Mouse (Mus musculus): ENCODE measurements around the gene Vps29. TPM values are rescaled to one million over a fixed set of nuclear protein-coding genes. Genes with fewer than 3 reads are reported as not detected.

The Vps29 gene
- polyA plus RNA-seq, 1 experiment = 32.0 TPM

GRCm38 (mm10) chr5:122397495-122397894, 43.3 kb downstream of the Vps29 start:
- TF ChIP-seq CTCF (IDR thresholded peaks at IDR 0.05; ENCODE audit: control insufficient read depth, insufficient read depth, low read length) (no peak), POLR2A (IDR thresholded peaks at IDR 0.05; ENCODE audit: borderline replicate concordance, control insufficient read depth, low read depth, low read length) (no peak)
- Histone ChIP-seq H3K4me3 (replicated peaks; ENCODE audit: control insufficient read depth, low read depth, low read length) (no peak overlapping the region), H3K27ac (ENCODE audit: control insufficient read depth, insufficient read depth, low read depth, low read length, poor library complexity) (no peak overlapping the region; the same call in 1 of the 2 replicates), H3K4me1 (ENCODE audit: control insufficient read depth, insufficient read depth, low read length) (peaks cover 9% of the 10 kb centered on the region; the same call in 1 of the 2 replicates)
- WGBS = 51% methylated on average over 8 of the region's 8 CpGs

GRCm38 (mm10) chr5:122399871-122400270, 45.7 kb downstream of the Vps29 start:
- Histone ChIP-seq H3K4me1 (ENCODE audit: control insufficient read depth, insufficient read depth, low read length) (peaks cover 9% of the 10 kb centered on the region; the same call in 1 of the 2 replicates), H3K27ac (ENCODE audit: control insufficient read depth, insufficient read depth, low read depth, low read length, poor library complexity) (no peak overlapping the region), H3K4me3 (replicated peaks; ENCODE audit: control insufficient read depth, low read depth, low read length) (no peak overlapping the region)
- no peak for TF ChIP-seq POLR2A (IDR thresholded peaks at IDR 0.05; ENCODE audit: borderline replicate concordance, control insufficient read depth, low read depth, low read length)
- no peak for TF ChIP-seq CTCF (IDR thresholded peaks at IDR 0.05; ENCODE audit: control insufficient read depth, insufficient read depth, low read length)
- 72% methylated on average over 8 of the region's 8 CpGs for WGBS

GRCm38 (mm10) chr5:122400628-122401302, 46.6 kb downstream of the Vps29 start:
- no peak for TF ChIP-seq CTCF (IDR thresholded peaks at IDR 0.05; ENCODE audit: control insufficient read depth, insufficient read depth, low read length)
- TF ChIP-seq POLR2A (IDR thresholded peaks at IDR 0.05; ENCODE audit: borderline replicate concordance, control insufficient read depth, low read depth, low read length) = no peak
- Histone ChIP-seq H3K4me3 (replicated peaks; ENCODE audit: control insufficient read depth, low read depth, low read length) (no peak overlapping the region), H3K27ac (ENCODE audit: control insufficient read depth, insufficient read depth, low read depth, low read length, poor library complexity) (no peak overlapping the region), H3K4me1 (ENCODE audit: control insufficient read depth, insufficient read depth, low read length) (peaks cover 6% of the 10 kb centered on the region; the same call in 1 of the 2 replicates)
- WGBS = 41% methylated on average over 18 of the region's 18 CpGs

GRCm38 (mm10) chr5:122401303-122401640, 47.1 kb downstream of the Vps29 start:
- Histone ChIP-seq H3K4me1 (ENCODE audit: control insufficient read depth, insufficient read depth, low read length) (peaks cover 6% of the 10 kb centered on the region; the same call in 1 of the 2 replicates), H3K27ac (ENCODE audit: control insufficient read depth, insufficient read depth, low read depth, low read length, poor library complexity) (no peak overlapping the region), H3K4me3 (replicated peaks; ENCODE audit: control insufficient read depth, low read depth, low read length) (no peak overlapping the region)
- peak; percentile 90 for TF ChIP-seq CTCF (IDR thresholded peaks at IDR 0.05; ENCODE audit: control insufficient read depth, insufficient read depth, low read length)
- no peak for TF ChIP-seq POLR2A (IDR thresholded peaks at IDR 0.05; ENCODE audit: borderline replicate concordance, control insufficient read depth, low read depth, low read length)
- WGBS = 26% methylated on average over 8 of the region's 8 CpGs

GRCm38 (mm10) chr5:122402160-122402559, 48.0 kb downstream of the Vps29 start:
- 92% methylated on average over 13 of the region's 13 CpGs for WGBS
- no peak for TF ChIP-seq CTCF (IDR thresholded peaks at IDR 0.05; ENCODE audit: control insufficient read depth, insufficient read depth, low read length)
- TF ChIP-seq POLR2A (IDR thresholded peaks at IDR 0.05; ENCODE audit: borderline replicate concordance, control insufficient read depth, low read depth, low read length) = no peak
- Histone ChIP-seq H3K4me3 (replicated peaks; ENCODE audit: control insufficient read depth, low read depth, low read length) (no peak overlapping the region), H3K27ac (ENCODE audit: control insufficient read depth, insufficient read depth, low read depth, low read length, poor library complexity) (no peak overlapping the region), H3K4me1 (ENCODE audit: control insufficient read depth, insufficient read depth, low read length) (peaks cover 2% of the 10 kb centered on the region; the same call in 1 of the 2 replicates)

GRCm38 (mm10) chr5:122402772-122403171, 48.6 kb downstream of the Vps29 start:
- Histone ChIP-seq H3K27ac (ENCODE audit: control insufficient read depth, insufficient read depth, low read depth, low read length, poor library complexity) (no peak overlapping the region), H3K4me3 (replicated peaks; ENCODE audit: control insufficient read depth, low read depth, low read length) (no peak overlapping the region), H3K4me1 (ENCODE audit: control insufficient read depth, insufficient read depth, low read length) (peaks cover 2% of the 10 kb centered on the region; the same call in 1 of the 2 replicates)
- WGBS = 80% methylated on average over 5 of the region's 5 CpGs
- TF ChIP-seq POLR2A (IDR thresholded peaks at IDR 0.05; ENCODE audit: borderline replicate concordance, control insufficient read depth, low read depth, low read length) (no peak), CTCF (IDR thresholded peaks at IDR 0.05; ENCODE audit: control insufficient read depth, insufficient read depth, low read length) (no peak)

- TF ChIP-seq POLR2A (IDR thresholded peaks at IDR 0.05; ENCODE audit: borderline replicate concordance, control insufficient read depth, low read depth, low read length) (no peak), CTCF (IDR thresholded peaks at IDR 0.05; ENCODE audit: control insufficient read depth, insufficient read depth, low read length) (no peak)
- 92% methylated on average over 12 of the region's 12 CpGs for WGBS
- no peak overlapping the region for H3K4me3 ChIP-seq (replicated peaks; ENCODE audit: control insufficient read depth, low read depth, low read length)
- no peaks in the 10 kb centered on the region; the same call in 1 of the 2 replicates for H3K4me1 ChIP-seq (ENCODE audit: control insufficient read depth, insufficient read depth, low read length)
- no peak overlapping the region for H3K27ac ChIP-seq (ENCODE audit: control insufficient read depth, insufficient read depth, low read depth, low read length, poor library complexity)
Observed at GRCm38 (mm10) chr5:122403362-122403761, 49.2 kb downstream of the Vps29 start.

GRCm38 (mm10) chr5:122405537-122405936, 51.4 kb downstream of the Vps29 start:
- WGBS = 95% methylated on average over 10 of the region's 10 CpGs
- Histone ChIP-seq H3K27ac (ENCODE audit: control insufficient read depth, insufficient read depth, low read depth, low read length, poor library complexity) (no peak overlapping the region), H3K4me1 (ENCODE audit: control insufficient read depth, insufficient read depth, low read length) (no peaks in the 10 kb centered on the region; the same call in 1 of the 2 replicates), H3K4me3 (replicated peaks; ENCODE audit: control insufficient read depth, low read depth, low read length) (no peak overlapping the region)
- TF ChIP-seq CTCF (IDR thresholded peaks at IDR 0.05; ENCODE audit: control insufficient read depth, insufficient read depth, low read length) (no peak), POLR2A (IDR thresholded peaks at IDR 0.05; ENCODE audit: borderline replicate concordance, control insufficient read depth, low read depth, low read length) (0 out of 2 replicates have a peak, but pooled peaks have one; percentile 13)

Data from bone marrow, adult 2 months (tissue).